Mouse (Mus musculus): ENCODE measurements around the gene Mre11a. TPM values are rescaled to one million over a fixed set of nuclear protein-coding genes. Genes with fewer than 3 reads are reported as not detected.

Gene Mre11a
- total RNA-seq, 2 experiments from 2014 or later = 9.2 to 18.3 TPM

DNA sequence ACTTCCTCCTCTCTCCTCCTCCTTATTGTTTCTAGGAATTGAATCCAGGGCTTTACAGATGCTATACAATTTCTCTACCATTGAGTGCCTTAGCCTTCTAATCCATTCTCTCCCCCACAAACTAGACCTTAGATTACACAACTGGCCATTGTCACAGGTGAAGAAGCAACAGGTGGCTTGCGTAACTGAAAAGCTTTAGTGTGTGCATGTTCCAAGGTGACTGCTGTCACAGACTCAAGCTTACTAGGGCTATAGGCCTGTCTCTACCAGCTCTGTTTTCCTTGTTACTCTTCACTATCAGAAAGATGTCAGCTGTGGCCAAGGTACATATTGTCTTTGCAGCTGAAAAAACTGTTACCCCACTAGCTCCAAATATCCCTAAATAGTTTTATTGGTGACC is 22.3 kb downstream of the Mre11a start:
- intact Hi-C loops (cut with DNase I) = no loop called here
- no peak for DNase-seq (ENCODE audit: low spot score in 2 of 2)

DNA sequence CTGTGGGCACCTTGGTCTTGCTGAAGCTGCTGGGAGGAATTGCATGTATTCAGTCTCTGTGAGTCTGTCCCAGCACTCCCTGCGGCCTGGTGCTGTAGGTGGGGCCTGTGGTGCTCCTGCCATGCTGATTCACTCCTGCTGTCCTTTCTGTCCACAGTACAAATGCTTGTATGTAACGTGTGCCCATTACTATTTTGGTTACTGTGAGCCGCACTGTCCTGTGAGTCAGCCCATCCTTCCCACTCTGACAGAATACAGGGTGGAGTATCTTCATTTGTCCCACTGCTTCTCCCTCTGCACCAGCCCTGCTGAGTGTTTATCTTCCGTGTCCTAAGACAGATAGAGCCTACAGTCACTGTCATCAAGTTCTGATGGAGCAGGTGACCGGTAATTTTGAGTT is 25.7 kb downstream of the Mre11a start:
- DNase-seq (ENCODE audit: low spot score in 2 of 2) = peak; percentile 33 to 42
- intact Hi-C loops (cut with DNase I) = no loop called here

DNA sequence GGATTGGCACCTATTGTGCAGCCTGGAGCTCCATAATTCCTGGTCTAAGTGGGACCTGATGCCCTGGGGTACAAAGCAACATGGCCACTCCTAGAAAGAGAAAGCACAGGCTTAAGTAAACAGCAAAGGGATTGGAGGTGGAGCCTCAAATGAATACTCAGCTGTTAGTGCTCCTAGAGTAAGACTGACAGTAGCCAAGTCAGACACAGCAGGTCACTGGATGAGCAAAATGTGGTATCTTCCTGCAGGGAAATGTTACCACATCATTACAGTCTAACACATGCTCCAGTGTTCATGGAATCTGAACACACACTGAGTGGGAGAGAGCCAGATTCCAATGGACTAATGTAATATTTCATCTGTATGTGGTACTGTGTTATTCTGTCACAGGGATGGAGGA is 36.9 kb downstream of the Mre11a start:
- DNase-seq (ENCODE audit: low spot score in 2 of 2) = no peak
- intact Hi-C loops (cut with DNase I) = no loop called here

DNA sequence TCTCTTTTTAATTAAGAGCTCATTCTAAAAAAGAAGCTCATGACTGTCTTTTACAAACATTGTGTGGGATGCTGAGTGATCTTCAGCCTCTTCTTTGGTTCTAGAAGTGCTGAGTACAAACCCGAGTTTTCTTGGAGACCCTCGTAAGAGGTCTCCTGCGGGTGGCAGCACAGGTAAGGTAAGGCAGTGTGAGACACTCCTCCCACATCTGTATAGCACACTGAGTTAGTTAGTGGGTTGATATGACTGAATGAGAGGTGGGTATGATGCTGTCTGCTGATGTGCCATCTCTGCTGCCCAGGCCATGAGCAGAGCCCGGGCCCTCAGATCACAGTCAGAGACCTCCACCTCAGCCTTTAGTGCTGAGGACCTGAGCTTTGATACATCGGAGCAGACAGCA is 40.4 kb downstream of the Mre11a start:
- intact Hi-C loops (cut with DNase I) = no loop called here
- no peak for DNase-seq (ENCODE audit: low spot score in 2 of 2)

DNA sequence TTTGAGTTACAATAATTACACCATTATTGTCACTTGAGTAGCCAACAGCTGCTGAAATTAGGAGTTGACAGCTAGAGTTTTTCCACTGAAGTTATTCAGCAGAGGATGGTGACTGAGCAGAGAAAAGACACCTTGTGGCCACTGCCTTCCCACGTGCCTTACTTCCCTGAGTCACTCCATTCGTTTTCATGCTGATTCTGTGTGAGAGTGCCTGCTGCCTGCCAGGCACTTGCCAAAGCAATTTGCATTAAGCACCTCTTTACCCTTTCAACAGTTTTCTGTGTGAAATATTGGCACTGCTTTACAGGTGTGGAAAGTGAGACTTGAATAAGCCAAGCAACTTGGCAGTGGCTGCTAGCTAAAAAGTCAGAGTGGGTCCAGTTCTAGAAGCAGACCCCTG is 43.4 kb downstream of the Mre11a start:
- DNase-seq (ENCODE audit: low spot score in 2 of 2) = no peak
- intact Hi-C loops (cut with DNase I) = no loop called here

DNA sequence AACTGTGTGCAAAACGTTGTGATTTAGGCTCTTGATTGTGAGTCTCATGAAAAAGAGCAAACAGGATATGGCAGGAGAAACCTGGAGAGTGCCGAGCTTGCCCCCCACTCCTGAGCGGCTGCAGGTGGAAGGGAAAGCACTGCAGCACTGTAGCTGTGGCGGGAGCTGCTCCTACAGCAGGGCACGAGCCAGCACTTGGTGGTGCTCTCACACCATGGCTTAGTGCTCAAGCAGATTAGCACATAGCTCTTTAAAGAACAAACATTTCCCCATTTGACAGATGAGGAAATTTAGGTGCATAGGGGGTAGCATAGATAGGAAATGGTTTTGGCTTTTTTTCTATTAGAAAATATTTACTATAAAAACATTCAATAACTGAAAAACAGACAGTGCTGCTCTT is 47.6 kb downstream of the Mre11a start:
- DNase-seq (ENCODE audit: low spot score in 2 of 2) = no peak

DNA sequence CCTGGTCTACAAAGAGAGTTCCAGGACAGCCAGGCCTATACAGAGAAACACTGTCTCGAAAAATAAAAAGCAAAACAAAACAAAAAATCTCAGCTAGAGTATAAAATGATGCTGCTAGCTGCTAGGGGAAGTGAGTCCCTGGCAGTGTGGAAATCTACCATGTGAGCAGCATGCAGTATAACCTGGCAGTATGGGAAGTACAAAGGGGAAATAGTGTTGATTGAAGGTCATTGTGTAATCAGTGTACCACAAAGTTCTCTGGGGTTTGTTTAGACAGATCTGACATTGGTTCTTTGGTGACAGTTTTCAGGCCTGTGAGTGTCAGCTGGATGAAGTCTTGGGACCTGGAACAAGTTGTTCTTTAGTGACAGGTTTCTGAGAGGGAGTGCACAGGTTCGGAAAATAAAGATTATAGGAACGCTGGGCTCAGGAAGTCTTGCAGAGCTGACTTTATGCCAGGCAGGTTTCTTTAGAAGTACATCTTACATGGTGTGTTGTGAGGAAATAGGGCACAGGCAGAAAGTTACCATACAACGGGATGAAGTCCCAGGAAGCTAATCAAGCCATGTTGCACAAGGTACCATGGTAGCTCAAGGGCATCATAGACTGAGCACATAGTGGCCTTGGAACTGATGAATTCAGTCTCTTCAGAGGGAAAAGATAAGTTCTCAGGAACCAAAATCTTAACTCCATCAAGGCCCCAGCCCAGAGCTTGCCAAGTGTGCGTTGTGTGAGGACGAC is 51.1 kb downstream of the Mre11a start:
- DNase-seq (ENCODE audit: low spot score in 2 of 2) = no peak
- intact Hi-C loops (cut with DNase I) = no loop called here

More for the DNA sequence above, 47.6 kb downstream of the Mre11a start:
- intact Hi-C loops (cut with DNase I) = no loop called here

DNA sequence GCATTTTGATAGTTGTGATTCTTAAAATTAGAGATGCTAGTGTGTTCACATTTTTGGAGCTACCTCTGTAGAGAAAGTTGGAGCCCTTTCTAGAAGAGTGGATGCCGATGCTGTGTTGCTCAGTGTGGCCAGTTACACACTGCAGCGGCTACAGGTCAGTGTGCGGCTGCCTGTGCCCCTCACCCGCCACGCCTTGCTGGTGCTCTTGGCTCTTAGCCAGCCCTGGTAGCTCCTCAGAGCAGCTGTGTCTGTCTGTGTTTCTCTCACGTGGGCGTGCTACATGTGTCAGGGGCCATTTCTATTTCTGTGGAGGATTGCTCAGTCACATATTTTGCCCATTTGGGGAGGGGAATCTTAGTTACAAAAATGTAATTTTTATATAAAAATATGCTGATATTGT is 55.1 kb downstream of the Mre11a start:
- DNase-seq (ENCODE audit: low spot score in 2 of 2) = no peak
- intact Hi-C loops (cut with DNase I) = no loop called here

DNA sequence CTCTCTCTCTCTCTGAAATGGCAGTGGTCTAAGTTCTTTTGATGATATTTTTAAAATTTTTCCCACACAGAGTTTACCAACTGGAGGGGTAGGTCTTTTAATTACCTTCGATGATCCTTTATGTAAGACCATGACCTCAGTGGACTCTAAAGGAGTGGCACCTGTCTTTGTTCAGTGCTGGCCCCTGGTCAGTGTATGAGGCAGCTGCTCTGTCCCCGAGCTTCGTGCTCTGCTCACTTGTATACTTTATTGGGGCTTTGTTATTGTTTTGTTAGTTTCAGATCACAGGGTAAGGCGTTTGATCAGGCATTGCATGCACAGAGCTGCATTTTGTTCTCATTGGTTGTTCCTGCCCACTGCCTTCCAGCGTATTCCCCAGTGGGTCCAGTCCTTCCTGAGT is 55.5 kb downstream of the Mre11a start:
- DNase-seq (ENCODE audit: low spot score in 2 of 2) = no peak
- intact Hi-C loops (cut with DNase I) = no loop called here

DNA sequence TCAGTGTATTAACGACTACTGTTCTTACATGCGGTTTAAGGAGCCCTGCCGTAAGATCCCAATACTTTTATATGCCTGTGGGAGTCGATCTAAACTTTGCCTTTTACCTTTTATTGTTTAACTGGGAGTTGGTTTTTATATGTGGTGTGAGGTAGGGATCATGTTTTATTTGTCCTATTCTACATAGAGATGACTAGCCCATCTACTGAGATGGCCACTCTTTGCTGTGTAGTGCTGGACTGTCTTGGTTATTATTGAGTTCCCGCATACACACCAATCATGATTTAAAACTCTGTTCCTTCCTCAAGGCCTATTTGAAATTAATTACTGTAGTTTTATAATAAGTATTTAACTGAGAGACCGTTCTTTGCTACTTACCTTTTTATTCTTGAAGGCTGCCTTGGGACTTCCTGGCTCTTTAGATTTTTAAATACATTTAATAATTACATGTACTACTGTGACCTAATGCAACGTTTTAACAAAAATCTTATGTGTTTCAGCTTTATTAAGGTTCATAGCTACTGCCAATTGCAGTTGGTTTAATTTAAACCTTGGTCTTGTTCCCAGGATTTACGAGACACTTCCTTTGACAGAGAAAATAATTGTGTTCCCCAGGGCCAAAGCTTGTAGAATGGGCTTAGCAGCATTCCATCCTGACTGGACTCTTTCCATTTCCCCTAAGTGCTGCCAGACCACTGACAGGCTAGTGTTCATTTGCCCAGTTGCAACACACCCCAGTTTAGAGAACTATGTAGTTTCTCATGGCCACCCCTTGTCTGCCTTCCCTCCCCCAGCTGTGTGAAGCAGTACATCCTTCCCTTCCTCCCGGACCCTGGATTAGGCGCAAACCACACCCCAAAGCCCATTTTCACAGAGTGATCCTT is 57.7 kb downstream of the Mre11a start:
- intact Hi-C loops (cut with DNase I) = no loop called here
- no peak for DNase-seq (ENCODE audit: low spot score in 2 of 2)

DNA sequence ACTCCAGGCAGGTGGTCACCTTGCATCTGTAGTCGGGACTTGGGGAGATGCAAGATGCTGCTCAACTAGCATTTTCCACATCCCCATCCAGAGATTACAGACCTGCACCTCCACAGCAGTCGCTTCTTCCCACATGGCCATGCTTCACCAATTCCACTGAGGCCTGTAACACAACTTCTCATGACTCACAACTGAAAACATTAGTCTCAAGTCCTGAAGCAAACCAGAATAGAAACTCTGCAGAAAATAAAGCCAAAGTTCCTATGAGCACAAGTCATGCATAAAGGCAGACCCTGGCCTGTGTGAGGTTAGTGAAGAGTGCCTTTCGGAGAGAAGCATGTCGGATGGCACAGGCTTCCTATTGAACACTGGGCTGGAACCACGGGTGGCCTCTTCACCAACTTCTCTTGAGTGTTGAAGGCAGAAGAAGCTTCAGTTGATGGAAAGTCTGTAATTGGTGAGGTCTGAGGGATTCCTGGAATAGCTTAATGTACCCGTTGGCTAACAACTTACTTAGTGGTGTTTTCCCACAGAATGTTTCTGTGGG is 58.9 kb downstream of the Mre11a start:
- intact Hi-C loops (cut with DNase I) = no loop called here
- DNase-seq (ENCODE audit: low spot score in 2 of 2) = no peak

DNA sequence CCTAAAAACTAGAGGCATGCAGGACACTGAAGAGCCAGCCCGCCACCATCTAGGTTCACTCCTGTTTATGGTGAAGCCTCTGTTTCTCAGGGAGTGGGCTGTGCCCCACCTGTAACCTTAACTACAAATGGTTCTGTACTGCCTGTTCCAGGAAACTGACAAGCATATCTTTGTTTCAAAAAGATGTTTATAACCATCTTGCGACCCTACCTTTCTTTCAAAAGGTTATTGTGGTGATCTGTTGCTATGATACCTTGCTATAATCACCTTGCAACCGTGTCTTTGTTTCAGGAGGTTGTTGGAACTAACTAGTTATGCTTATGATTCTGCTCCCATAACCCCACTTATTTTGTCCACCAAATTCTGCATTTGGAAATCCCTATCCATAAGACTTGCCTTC is 59.4 kb downstream of the Mre11a start:
- intact Hi-C loops (cut with DNase I) = no loop called here
- no peak for DNase-seq (ENCODE audit: low spot score in 2 of 2)

DNA sequence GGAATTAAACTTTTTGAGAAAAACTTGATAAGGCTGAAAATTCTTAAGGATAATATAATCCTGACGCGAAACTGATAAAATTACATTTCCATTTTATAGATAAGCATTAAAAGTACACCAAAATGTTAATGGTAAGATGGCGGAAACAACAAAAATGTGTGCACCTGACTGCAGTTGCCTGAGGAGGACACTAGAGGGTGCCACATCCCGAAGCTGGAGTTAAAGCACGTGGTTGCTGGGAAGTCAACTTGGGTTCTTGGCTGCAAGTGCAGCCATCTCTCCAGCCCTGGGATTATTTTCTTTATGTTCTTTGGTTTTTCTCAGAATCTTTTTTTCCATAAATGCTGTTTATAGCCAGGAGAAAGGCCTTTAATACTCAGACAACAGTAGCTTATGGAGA is 62.0 kb downstream of the Mre11a start:
- intact Hi-C loops (cut with DNase I) = no loop called here

DNA sequence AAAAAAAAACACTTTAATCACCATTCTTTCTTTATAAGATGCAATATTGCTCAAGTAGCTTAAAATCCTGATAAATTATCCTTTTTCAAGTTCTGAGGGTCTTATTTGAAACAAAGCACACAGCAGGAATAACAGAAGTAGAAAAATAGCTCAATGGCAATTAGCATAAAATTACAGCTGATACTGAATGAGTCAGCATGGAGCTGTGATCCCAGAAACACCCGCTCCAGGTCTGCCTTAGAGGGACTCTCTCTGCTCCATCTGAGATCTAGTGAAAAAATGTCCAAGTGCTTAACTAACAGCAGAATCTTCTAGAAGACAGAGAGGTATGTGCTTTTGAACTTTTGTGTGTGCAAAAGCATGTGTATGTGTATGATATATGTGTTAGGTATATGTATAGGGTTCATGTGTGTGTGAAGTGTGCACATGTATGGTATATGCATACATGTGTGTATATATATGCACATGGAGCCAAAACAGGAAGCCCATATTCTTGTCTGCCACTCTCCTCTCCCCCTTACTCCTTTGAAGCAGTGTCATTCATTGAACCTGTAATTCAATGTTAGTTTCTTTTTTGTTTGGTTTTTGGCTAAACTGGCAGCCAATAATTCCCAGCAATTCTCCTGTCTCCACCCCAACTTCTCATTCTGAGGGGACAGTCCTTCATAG is 63.9 kb downstream of the Mre11a start:
- intact Hi-C loops (cut with DNase I) = no loop called here

More for the DNA sequence above, 62.0 kb downstream of the Mre11a start:
- DNase-seq (ENCODE audit: low spot score in 2 of 2) = no peak

DNA sequence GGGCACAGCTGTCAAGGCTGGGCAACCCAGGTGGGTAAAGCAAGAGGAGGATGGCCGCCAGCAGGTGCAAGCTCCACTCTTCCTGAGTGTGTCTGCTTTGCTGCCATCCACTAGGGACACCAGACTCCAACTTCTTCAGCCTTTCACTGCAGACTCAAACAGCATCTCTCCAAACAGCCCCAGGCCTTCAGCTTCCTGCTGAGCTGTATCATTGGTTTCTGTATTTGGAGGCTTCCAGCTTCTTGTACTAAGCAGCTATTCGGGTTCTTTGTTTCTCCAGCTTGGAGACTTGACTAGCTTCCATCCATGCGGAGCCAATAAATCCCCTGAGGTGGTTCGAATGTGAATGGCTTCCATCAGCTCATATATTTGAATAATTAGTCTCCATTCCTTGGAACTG is 70.1 kb downstream of the Mre11a start:
- intact Hi-C loops (cut with DNase I) = no loop called here
- DNase-seq (ENCODE audit: low spot score in 2 of 2) = no peak

More for the DNA sequence above, 63.9 kb downstream of the Mre11a start:
- DNase-seq (ENCODE audit: low spot score in 2 of 2) = no peak

DNA sequence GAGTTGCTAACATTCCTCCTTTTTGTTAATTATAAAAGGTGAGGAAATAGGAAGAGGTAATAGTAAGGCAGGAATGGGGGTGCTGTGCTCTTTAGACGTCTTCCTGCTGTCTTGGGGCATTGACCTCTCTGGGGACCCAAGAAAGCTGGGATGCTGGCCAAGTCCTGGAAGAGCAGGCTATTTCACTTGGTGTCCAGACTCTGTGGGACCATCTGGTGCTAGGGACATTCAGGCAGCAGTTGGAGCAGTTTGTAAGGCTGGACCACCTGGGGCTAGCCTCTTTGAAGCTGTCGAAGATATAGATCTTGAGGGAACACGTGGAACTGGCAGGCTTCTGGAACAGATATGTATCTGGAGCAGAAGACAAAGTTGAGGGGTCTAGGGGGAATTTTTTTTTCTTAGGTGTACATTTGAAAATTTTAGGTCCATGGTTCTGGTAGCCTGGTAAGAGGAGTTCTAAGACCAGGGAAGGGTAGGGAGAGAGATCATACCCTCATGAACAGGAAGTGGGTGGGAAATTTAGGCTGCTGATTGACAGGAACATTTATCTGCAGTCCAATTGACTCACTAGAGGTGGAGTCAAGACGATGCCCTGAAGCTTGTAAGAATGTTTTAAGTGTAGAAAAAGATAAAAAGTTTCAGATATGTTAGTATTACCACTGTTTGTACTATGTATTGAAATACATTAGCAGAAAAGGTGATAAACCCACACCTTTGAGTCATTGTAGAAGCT is 72.6 kb downstream of the Mre11a start:
- intact Hi-C loops (cut with DNase I) = no loop called here

DNA sequence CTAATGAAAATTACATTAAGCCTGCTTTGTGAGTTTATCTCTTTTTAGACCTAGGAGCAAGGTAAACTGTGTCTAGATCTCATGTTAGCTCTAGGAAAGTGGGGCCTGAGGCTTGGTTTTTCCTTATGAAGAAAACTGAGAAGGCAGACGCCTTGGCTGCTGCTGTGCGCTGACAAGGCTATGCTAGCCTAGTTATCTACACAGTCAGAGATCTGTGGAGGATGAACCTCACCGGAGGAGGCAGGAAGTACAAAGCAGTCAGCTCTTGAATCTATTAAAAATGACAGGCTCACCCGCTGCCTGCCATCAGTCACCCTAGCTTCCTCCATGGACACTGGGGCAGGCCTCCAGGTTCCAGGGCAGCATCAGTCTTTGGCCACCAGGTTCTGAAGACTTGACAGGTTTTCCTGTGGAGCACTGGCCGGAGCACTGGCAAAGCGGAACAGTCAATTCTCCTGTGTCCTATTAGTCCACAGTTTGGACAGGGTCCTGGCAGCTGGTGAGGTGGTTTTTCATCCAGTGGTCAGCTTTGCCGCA is 73.8 kb downstream of the Mre11a start:
- no peak for DNase-seq (ENCODE audit: low spot score in 2 of 2)
- intact Hi-C loops (cut with DNase I) = no loop called here

More for the DNA sequence above, 72.6 kb downstream of the Mre11a start:
- no peak for DNase-seq (ENCODE audit: low spot score in 2 of 2)

DNA sequence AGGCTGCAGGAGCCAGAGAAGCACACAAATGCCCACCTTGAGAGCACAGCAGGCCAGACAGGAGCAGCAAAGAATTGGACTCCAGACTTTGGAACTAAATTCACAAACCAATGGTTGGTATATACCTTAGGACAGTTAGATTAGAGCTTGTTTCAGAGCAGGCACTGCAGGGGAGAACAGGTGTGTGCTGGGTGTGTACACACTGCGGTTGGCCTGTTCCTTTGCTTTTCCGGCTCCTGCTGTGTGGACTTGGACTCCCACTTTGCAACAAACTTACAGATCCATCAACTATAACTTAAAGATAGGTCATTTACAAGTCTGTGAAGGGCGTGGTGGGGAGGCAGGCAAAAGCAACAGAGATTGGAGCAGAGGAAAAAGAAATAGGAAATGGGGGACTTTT is 74.3 kb downstream of the Mre11a start:
- intact Hi-C loops (cut with DNase I) = no loop called here
- no peak for DNase-seq (ENCODE audit: low spot score in 2 of 2)

Measured in left cerebral cortex, postnatal 36 days (tissue).